Mouse (Mus musculus): ENCODE data around the gene Edn3. TPM values are rescaled to one million over a fixed set of nuclear protein-coding genes. Genes with fewer than 3 reads are reported as not detected.

The Edn3 gene
- under 1 TPM in 1 of 2 experiments, not detected in 1; 0.17 TPM for total RNA-seq (2023)

GRCm38 (mm10) chr2:174760479-174761121, at the start of gene Edn3:
Edn3 (plus strand) TSS chr2:174760619.

Other genes starting within 250 kb of the Edn3 start
- gene Zfp831, start 117.1 kb upstream of the Edn3 start, total RNA-seq (2023) = 10 to 100 TPM; 44.2 to 49.1 TPM
- not detected for gene Gm14444, start 249.6 kb downstream of the Edn3 start, total RNA-seq (2023)